In genomic region chr12:36570414-36571095, GRCm38 (mm10) we compare ENCODE assay signal across 34 mouse cellular contexts.
"Had no signal": no experiment of that assay in that cellular context is flagged by ENCODE, and none has a peak within 500 bp of the region (broad histone marks: within the 10 kb centered on the region; RNA-seq: fewer than 3 reads in every experiment).

No protein-coding gene starts in this region.

- ATAC-seq: hindbrain, embryonic 16.5 days; hindbrain, postnatal 0 days; inflammation-experienced regulatory T-cells, adult 6 months; intestine, embryonic 15.5 days; intestine, embryonic 16.5 days; intestine, postnatal 0 days had no signal

- H3K4me3 ChIP-seq: heart, embryonic 12.5 days; heart, embryonic 13.5 days; heart, embryonic 15.5 days; hindbrain, embryonic 10.5 days; hindbrain, embryonic 12.5 days; hindbrain, embryonic 13.5 days; hindbrain, embryonic 15.5 days; intestine, embryonic 15.5 days; kidney, embryonic 15.5 days; layer of hippocampus, adult 2 months; left cerebral cortex, adult 2 months had no signal

- H3K4me1 ChIP-seq: heart, embryonic 12.5 days; heart, embryonic 13.5 days; heart, embryonic 15.5 days; hindbrain, embryonic 10.5 days; hindbrain, embryonic 12.5 days; hindbrain, embryonic 13.5 days; hindbrain, embryonic 15.5 days; intestine, embryonic 15.5 days; kidney, embryonic 15.5 days had no signal

- H3K27ac ChIP-seq: heart, embryonic 13.5 days; heart, embryonic 15.5 days; hindbrain, embryonic 10.5 days; hindbrain, embryonic 12.5 days; hindbrain, embryonic 13.5 days; hindbrain, embryonic 14.5 days; hindbrain, embryonic 15.5 days; hindbrain, postnatal 0 days; intestine, embryonic 15.5 days; kidney, embryonic 15.5 days; kidney, postnatal 0 days; layer of hippocampus, adult 2 months; left cerebral cortex, adult 2 months had no signal

- H3K9me3 ChIP-seq: heart, embryonic 12.5 days; heart, embryonic 13.5 days; heart, embryonic 15.5 days; hindbrain, embryonic 10.5 days; hindbrain, embryonic 12.5 days; hindbrain, embryonic 13.5 days; hindbrain, embryonic 15.5 days; intestine, embryonic 15.5 days; kidney, embryonic 15.5 days had no signal

- H3K9ac ChIP-seq: heart, embryonic 12.5 days; heart, embryonic 13.5 days; heart, embryonic 15.5 days; hindbrain, embryonic 12.5 days; hindbrain, embryonic 13.5 days; hindbrain, embryonic 14.5 days; hindbrain, embryonic 15.5 days; intestine, embryonic 15.5 days; kidney, embryonic 15.5 days had no signal

- DNase-seq: heart, postnatal 10 days; heart, postnatal 14 days; heart, postnatal 36 days; heart, postnatal 4 days; kidney, adult 11 months; kidney, adult 18-20 months; kidney, adult 2 months; kidney, adult 8-10 months; kidney, adult 9 months; kidney, postnatal 10 days; kidney, postnatal 14 days; kidney, postnatal 25 days; kidney, postnatal 36 days; kidney, postnatal 4 days; layer of hippocampus, adult 9-11 months; layer of hippocampus, postnatal 36 days had no signal

- H3K36me3 ChIP-seq: heart, embryonic 12.5 days; heart, embryonic 13.5 days; heart, embryonic 15.5 days; hindbrain, embryonic 10.5 days; hindbrain, embryonic 12.5 days; hindbrain, embryonic 13.5 days; hindbrain, embryonic 15.5 days; intestine, embryonic 15.5 days; kidney, embryonic 15.5 days had no signal

- H3K4me2 ChIP-seq: heart, embryonic 12.5 days; heart, embryonic 13.5 days; heart, embryonic 15.5 days; hindbrain, embryonic 12.5 days; hindbrain, embryonic 13.5 days; hindbrain, embryonic 14.5 days; hindbrain, embryonic 15.5 days; intestine, embryonic 15.5 days; kidney, embryonic 15.5 days had no signal

- H3K27me3 ChIP-seq: heart, embryonic 12.5 days; heart, embryonic 13.5 days; heart, embryonic 15.5 days; hindbrain, embryonic 12.5 days; hindbrain, embryonic 13.5 days; hindbrain, embryonic 15.5 days; intestine, embryonic 15.5 days; kidney, embryonic 15.5 days had no signal
